ENCODE assay signal across 9 mouse cellular contexts in the genomic region with DNA sequence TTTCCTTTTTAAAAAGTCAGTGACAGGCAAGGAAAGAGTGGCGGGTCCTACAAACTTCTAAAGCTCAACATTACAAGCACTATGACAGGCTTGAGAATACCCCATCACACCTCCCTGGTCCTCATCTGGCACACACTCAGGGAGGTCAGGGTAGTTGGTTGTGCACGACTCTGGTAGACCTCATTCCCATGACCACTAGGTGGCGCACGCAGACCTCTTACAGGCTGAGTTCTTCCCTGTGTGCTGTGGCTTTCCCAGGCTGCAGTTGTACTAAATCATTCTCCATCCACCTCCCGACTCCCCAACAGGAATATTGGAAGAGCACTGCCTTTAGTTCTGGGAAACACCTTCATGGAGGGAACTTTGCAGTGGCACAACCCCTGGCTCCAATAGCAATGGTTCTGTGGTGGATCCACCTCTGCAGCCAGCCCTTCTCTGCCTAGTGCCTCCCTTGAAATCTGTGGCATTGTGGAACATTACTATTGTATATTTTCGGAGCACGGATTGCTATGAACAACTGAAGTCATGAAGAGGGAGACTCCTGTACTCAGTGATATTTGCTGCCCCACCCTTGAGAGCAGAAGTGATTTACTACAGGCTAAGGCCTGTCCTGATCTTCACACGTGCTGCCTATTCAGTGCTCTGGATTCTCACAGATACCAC. TPM values are rescaled to one million over a fixed set of nuclear protein-coding genes. Genes with fewer than 3 reads are reported as not detected.
DNase-seq lines count a peak whose midpoint lies in the region; ATAC-seq lines count a peak whose summit lies in the region.
"Had no signal": no experiment of that assay in that cellular context is flagged by ENCODE, and none has a peak within 500 bp of the region (broad histone marks: within the 10 kb centered on the region; RNA-seq: fewer than 3 reads in every experiment).

No protein-coding gene starts in this region.

- H3K27ac ChIP-seq in heart, embryonic 14.5 days (replicated peaks in 1 of 2; ENCODE audit: control insufficient read depth in 1 of 2, insufficient read depth in 1 of 2, low read depth in 2 of 2, low read length in 2 of 2): no peak overlapping the region
- H3K27ac ChIP-seq in liver, embryonic 11.5 days (ENCODE audit: low read depth, low read length): no peak overlapping the region

- peaks cover 3 to 4% of the 10 kb centered on the region in 2 experiments; a peak in 2 of 4 replicates for H3K4me1 ChIP-seq in heart, embryonic 14.5 days (ENCODE audit: control insufficient read depth in 2 of 2, insufficient read depth in 2 of 2, low read length in 2 of 2)
- no peaks in the 10 kb centered on the region for H3K4me1 ChIP-seq in liver, embryonic 11.5 days (replicated peaks; ENCODE audit: control insufficient read depth, insufficient read depth, low read length)

- peak; percentile 90 for DNase-seq in CD4-positive, CD25-positive, alpha-beta regulatory T cell, adult 2 months (ENCODE audit: low read depth, low spot score)
- DNase-seq in brain, embryonic 18.5 days (ENCODE audit: low read depth, low spot score): peak; percentile 46
- peak; percentile 66 for DNase-seq in fibroblast of lung, adult 2 months (ENCODE audit: low read depth)
- peak; percentile 96 for DNase-seq in kidney, postnatal 10 days
- DNase-seq in liver, embryonic 11.5 days (ENCODE audit: low spot score): peak; percentile 68
- DNase-seq in naive thymus-derived CD4-positive, alpha-beta T cell, adult 2 months (ENCODE audit: low read depth): peak; percentile 84
- peak; percentile 91 for DNase-seq in splenic B cell, adult 2 months (ENCODE audit: low read depth, low spot score)

- H3K9me3 ChIP-seq in heart, embryonic 14.5 days (ENCODE audit: control insufficient read depth, low read length): no peaks in the 10 kb centered on the region
- H3K9me3 ChIP-seq in liver, embryonic 11.5 days (ENCODE audit: control insufficient read depth, low read length): no peaks in the 10 kb centered on the region

- H3K4me3 ChIP-seq in heart, embryonic 14.5 days (ENCODE audit: control insufficient read depth in 1 of 2, insufficient read depth in 1 of 2, low read depth in 1 of 2, low read length in 2 of 2): no peak overlapping the region
- no peak overlapping the region for H3K4me3 ChIP-seq in liver, embryonic 11.5 days (ENCODE audit: low read depth, low read length)
- H3K4me3 ChIP-seq: erythroblast, embryonic 14.5 days had no signal

- H3K9ac ChIP-seq in heart, embryonic 14.5 days (ENCODE audit: low read length): peak overlapping the region; percentile 39; the same call in 1 of the 2 replicates
- no peak overlapping the region for H3K9ac ChIP-seq in liver, embryonic 11.5 days (ENCODE audit: low read depth, low read length)

- peak; percentile 88 for ATAC-seq in heart, embryonic 14.5 days (ENCODE audit: insufficient number of reproducible peaks, insufficient read depth, low FRiP score, low read depth)
- peak; percentile 85 for ATAC-seq in liver, embryonic 11.5 days (replicated peaks; ENCODE audit: low FRiP score)

- 28% methylated on average over 8 of the region's 8 CpGs for WGBS in heart, embryonic 14.5 days
- 26% methylated on average over 8 of the region's 8 CpGs for WGBS in liver, embryonic 11.5 days

- peak overlapping the region; percentile 19; the same call in 1 of the 2 replicates for H3K4me2 ChIP-seq in heart, embryonic 14.5 days (ENCODE audit: low read length)
- no peak overlapping the region for H3K4me2 ChIP-seq in liver, embryonic 11.5 days

- no peaks in the 10 kb centered on the region for H3K27me3 ChIP-seq in heart, embryonic 14.5 days (ENCODE audit: control insufficient read depth, insufficient read depth, low read length)
- no peaks in the 10 kb centered on the region for H3K27me3 ChIP-seq in liver, embryonic 11.5 days (replicated peaks; ENCODE audit: control insufficient read depth, insufficient read depth, low read length)
- H3K27me3 ChIP-seq in splenic B cell, adult 2 months (ENCODE audit: control insufficient read depth, insufficient read depth, low read length, poor library complexity, severe bottlenecking): no peaks in the 10 kb centered on the region

- H3K36me3 ChIP-seq in heart, embryonic 14.5 days (ENCODE audit: control insufficient read depth, insufficient read depth, low read length): no peaks in the 10 kb centered on the region
- H3K36me3 ChIP-seq in liver, embryonic 11.5 days (ENCODE audit: control insufficient read depth, insufficient read depth, low read length): no peaks in the 10 kb centered on the region
- no peaks in the 10 kb centered on the region for H3K36me3 ChIP-seq in splenic B cell, adult 2 months (ENCODE audit: control insufficient read depth, insufficient read depth, low read length, poor library complexity, severe bottlenecking)

RNA-seq across cellular contexts. Expression of a gene that starts 5.3 kb away (rescaled TPM):
- 0.34 TPM in 1 of 2 replicates, not detected in the other for polyA plus RNA-seq in heart, embryonic 14.5 days (2014; fragmentation: Nextera tagmentation; extraction: Ambion mirVana)
- 0.18 TPM in 1 of 2 replicates, not detected in the other for polyA plus RNA-seq in liver, embryonic 11.5 days (2014; fragmentation: Nextera tagmentation; extraction: Ambion mirVana)
- polyA plus RNA-seq: erythroblast, embryonic 14.5 days had no signal

RNA-seq across cellular contexts. Expression of a gene that starts 52.4 kb away (rescaled TPM):
- 7.3 and 7.7 TPM in 2 replicates for polyA plus RNA-seq in heart, embryonic 14.5 days (2014; fragmentation: Nextera tagmentation; extraction: Ambion mirVana)
- 10.1 and 11.0 TPM in 2 replicates for polyA plus RNA-seq in liver, embryonic 11.5 days (2014; fragmentation: Nextera tagmentation; extraction: Ambion mirVana)
- polyA plus RNA-seq: erythroblast, embryonic 14.5 days had no signal

Comparison
In these comparisons a context has a peak if more than half of its experiments do, and no peak if none do; other contexts are left out.
1. DNase-seq: peak in every context shown above with its lines; median percentile 96 in kidney, postnatal 10 days; 91 in splenic B cell, adult 2 months; 90 in CD4-positive, CD25-positive, alpha-beta regulatory T cell, adult 2 months; 84 in naive thymus-derived CD4-positive, alpha-beta T cell, adult 2 months; 68 in liver, embryonic 11.5 days; 66 in fibroblast of lung, adult 2 months; 46 in brain, embryonic 18.5 days.